Mouse (Mus musculus) forebrain, postnatal 0 days (tissue): ENCODE results near the gene Mfsd6l. TPM values are rescaled to one million over a fixed set of nuclear protein-coding genes. Genes with fewer than 3 reads are reported as not detected.

Experiments
- ATAC-seq: fragments of 200-750 bp; cut with Nextera tagmentation; 2 replicates; pipeline ENCODE4 v1.8.0; 2017; ENCODE audit warnings: mild to moderate bottlenecking, moderate library complexity
- DNase-seq: peaks from one replicate; pipeline ENCODE4 v3.0.0-alpha.2; 2015
- H3K27ac ChIP-seq: fragments of 300-500 bp; sonication (generic); 2 replicates; pipeline ENCODE4 v1.5.1; 2014; ENCODE audit warnings: low read depth, mild to moderate bottlenecking, antibody characterized with exemption, low read length, moderate library complexity, mixed read lengths
- H3K27me3 ChIP-seq: fragments of 300-500 bp; sonication (generic); 2 replicates; pipeline ENCODE4 v1.6.1; 2014; ENCODE audit warnings: mild to moderate bottlenecking, low read length, mixed read lengths; ENCODE audit not compliant: insufficient read depth
- H3K36me3 ChIP-seq: fragments of 300-500 bp; sonication (generic); 2 replicates; pipeline ENCODE4 v1.6.1; 2014; ENCODE audit warnings: mild to moderate bottlenecking, moderate library complexity; ENCODE audit not compliant: insufficient read depth
- H3K4me1 ChIP-seq: fragments of 300-500 bp; sonication (generic); 2 replicates; pipeline ENCODE4 v1.6.1; 2014; ENCODE audit warnings: antibody characterized with exemption; ENCODE audit not compliant: insufficient read depth
- H3K4me2 ChIP-seq: fragments of 300-500 bp; sonication (generic); 2 replicates; pipeline ENCODE4 v1.6.1; 2014; ENCODE audit warnings: low read depth, mild to moderate bottlenecking, moderate library complexity
- H3K4me3 ChIP-seq: fragments of 300-500 bp; sonication (generic); 2 replicates; pipeline ENCODE4 v1.5.1; 2014; ENCODE audit warnings: low read depth, low read length, mixed read lengths
- H3K9ac ChIP-seq: fragments of 300-500 bp; sonication (generic); 2 replicates; pipeline ENCODE4 v1.6.1; 2014; ENCODE audit warnings: mild to moderate bottlenecking
- H3K9me3 ChIP-seq: fragments of 300-500 bp; sonication (generic); 2 replicates; pipeline ENCODE4 v1.6.1; 2016; ENCODE audit warnings: low read length
- CTCF ChIP-seq: sonication (generic); IDR thresholded peaks from 2 replicates; pipeline ENCODE4 v1.5.1; 2016; ENCODE audit warnings: antibody characterized with exemption, control low read depth, low read depth
- whole genome bisulfite sequencing: fragments of 180-500 bp; shearing (Covaris S2); extraction: QIAGEN DNeasy Blood & Tissue Kit; methylation state at CpG from one replicate; pipeline ENCODE4 v1.1.7; 2014; 5-methylcytosine and 5-hydroxymethylcytosine counted together
- polyA plus RNA-seq: library from polyadenylated mRNA; unstranded; fragments of >200 nt; fragmentation: Nextera tagmentation; extraction: Ambion mirVana; gene quantifications from 2 replicates; pipeline ENCODE4 v1.2.1, GENCODE M21; 2015
- total RNA-seq: library from RNA; depleted of rRNA; stranded (reverse); fragments of >200 nt; gene quantifications from 2 replicates; pipeline ENCODE4 v1.2.3, GENCODE M21; 2014; rRNA removed

Mfsd6l gene
- total and polyA plus RNA-seq, 2 experiments from 2014 or later = 0.24 to 0.25 TPM

DNA sequence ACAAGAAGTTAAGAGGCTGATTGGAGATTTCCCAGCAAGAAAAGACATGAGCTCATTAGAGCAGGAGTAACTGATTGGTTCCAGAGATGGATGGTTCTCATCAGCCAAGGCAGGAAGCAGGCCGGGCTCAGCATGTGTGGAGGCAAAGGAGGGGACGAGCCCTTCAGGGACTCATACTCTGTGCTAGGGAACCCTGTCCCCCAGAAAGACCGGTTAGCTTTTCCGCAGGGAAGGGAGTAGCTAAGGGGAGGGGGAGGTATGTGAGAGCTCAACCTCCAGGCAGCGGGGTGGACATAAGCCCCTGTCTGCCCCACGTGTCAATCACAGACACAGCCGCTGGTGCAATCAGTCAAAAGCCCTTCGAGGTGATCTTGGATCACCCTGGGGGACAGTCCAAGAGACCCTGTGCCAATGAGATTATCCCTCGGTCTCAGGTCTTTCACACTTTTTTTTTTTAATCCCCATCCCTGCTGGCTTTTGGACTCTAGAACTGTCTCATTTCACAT is 45.6 kb downstream of the Mfsd6l start:
- Histone ChIP-seq H3K27me3 (no peaks in the 10 kb centered on the region), H3K9me3 (no peaks in the 10 kb centered on the region), H3K9ac (no peak overlapping the region), H3K36me3 (no peaks in the 10 kb centered on the region), H3K4me1 (no peaks in the 10 kb centered on the region), H3K27ac (no peak overlapping the region), H3K4me3 (no peak overlapping the region), H3K4me2 (no peak overlapping the region)
- 15% methylated on average over 9 of the region's 9 CpGs for WGBS
- no peak for TF ChIP-seq CTCF
- ATAC-seq (no peak), DNase-seq (no peak)

DNA sequence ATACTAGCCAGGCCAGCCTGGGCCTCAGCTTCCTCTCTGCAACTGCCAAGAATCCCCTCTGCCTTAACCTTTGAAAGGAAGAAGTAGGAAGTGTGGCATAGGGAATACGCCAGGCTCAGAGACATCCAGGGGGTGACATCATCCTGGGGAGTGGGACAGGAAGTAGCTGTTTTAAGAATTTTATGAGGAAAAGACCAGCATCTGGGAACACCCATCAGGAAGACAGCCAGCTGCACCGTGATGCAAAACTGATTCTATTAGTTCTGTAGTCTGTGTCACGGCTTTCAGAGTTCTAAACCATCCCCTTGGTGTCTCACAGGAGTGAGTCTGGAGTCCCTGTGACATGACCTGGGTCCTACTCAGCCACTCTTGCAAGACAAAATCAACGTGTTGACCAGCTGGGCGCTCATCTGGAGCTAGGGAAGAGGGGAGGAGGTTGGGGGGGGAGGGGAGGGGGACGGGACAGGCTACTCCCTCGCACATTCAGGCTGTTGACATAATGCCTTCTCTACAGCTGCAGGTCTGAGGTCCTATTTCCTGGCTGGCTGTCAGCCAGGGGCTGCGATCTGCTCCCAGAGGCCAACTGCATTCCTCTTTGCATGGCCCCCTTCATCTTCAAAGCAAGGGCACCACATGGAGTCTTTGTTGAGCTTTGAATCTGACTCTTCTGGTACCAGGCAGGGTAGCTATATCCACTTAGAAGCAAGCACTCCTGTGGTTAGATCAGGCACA is 46.4 kb downstream of the Mfsd6l start:
- 22% methylated on average over 8 of the region's 8 CpGs for WGBS
- TF ChIP-seq CTCF = no peak
- H3K4me2 ChIP-seq = no peak overlapping the region
- ATAC-seq (no peak), DNase-seq (no peak)
- no peak overlapping the region for H3K27ac ChIP-seq
- H3K4me3 ChIP-seq = no peak overlapping the region
- no peaks in the 10 kb centered on the region for H3K4me1 ChIP-seq
- no peaks in the 10 kb centered on the region for H3K27me3 ChIP-seq
- H3K9ac ChIP-seq = no peak overlapping the region
- H3K36me3 ChIP-seq = no peaks in the 10 kb centered on the region
- H3K9me3 ChIP-seq = no peaks in the 10 kb centered on the region

DNA sequence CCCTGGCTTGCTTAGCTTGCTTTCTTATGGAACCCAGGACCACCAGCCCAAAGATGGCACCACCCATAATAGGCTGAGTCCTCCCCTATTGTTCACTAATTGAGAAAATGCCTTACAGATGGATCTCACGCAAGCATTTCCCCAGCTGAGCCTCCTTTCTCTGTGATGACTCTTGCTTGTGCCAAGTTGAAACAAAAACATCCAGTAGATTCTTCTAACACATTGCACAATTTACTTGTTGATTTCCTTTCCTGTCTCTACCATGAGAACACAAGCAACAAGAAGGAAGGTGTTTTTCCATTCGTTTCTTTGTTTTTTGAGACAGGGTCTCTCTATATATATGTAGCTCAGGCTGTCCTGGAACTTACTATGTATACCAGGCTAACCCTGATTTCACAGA is 51.1 kb downstream of the Mfsd6l start:
- TF ChIP-seq CTCF = no peak

More for the DNA sequence above, 51.1 kb downstream of the Mfsd6l start:
- Histone ChIP-seq H3K4me1 (no peaks in the 10 kb centered on the region), H3K9ac (no peak overlapping the region), H3K27ac (no peak overlapping the region), H3K4me2 (no peak overlapping the region), H3K27me3 (no peaks in the 10 kb centered on the region), H3K9me3 (no peaks in the 10 kb centered on the region), H3K4me3 (no peak overlapping the region), H3K36me3 (no peaks in the 10 kb centered on the region)
- WGBS = 66% methylated on average over 2 of the region's 2 CpGs
- DNase-seq (no peak), ATAC-seq (no peak)

Other genes with a start within 250 kb of the Mfsd6l start
- gene Ntn1, start 155.4 kb upstream of the Mfsd6l start, total RNA-seq = 22.9 and 35.5 TPM in 2 replicates
- gene Ntn1, start 155.4 kb upstream of the Mfsd6l start, polyA plus RNA-seq = 4.0 and 6.0 TPM in 2 replicates
- gene Pik3r5, start 124.1 kb upstream of the Mfsd6l start, total RNA-seq = 0.54 and 1.8 TPM in 2 replicates
- gene Pik3r5, start 124.1 kb upstream of the Mfsd6l start, polyA plus RNA-seq = 0.24 and 0.54 TPM in 2 replicates
- gene Pik3r6, start 53.2 kb upstream of the Mfsd6l start, total RNA-seq = 1.5 and 2.0 TPM in 2 replicates
- gene Pik3r6, start 53.2 kb upstream of the Mfsd6l start, polyA plus RNA-seq = 0.92 and 1.8 TPM in 2 replicates
- gene Ccdc42, start 30.8 kb downstream of the Mfsd6l start, total RNA-seq = 0.46 and 1.3 TPM in 2 replicates
- 0.43 and 0.85 TPM in 2 replicates for gene Ccdc42, start 30.8 kb downstream of the Mfsd6l start, polyA plus RNA-seq
- 141 and 183 TPM in 2 replicates for gene Myh10, start 135.4 kb downstream of the Mfsd6l start, total RNA-seq
- 50.4 and 68.0 TPM in 2 replicates for gene Myh10, start 135.4 kb downstream of the Mfsd6l start, polyA plus RNA-seq